Mouse (Mus musculus) forebrain, postnatal 0 days (tissue): ENCODE measurements at regions not wholly inside any gene's neighbourhood (a gene's known extent, or its start where the extent isn't known, plus 50 kb on each side); places are given as distances from the start of the nearest gene placed in this dataset.

Experiments used
- ATAC-seq: fragments of 200-750 bp; cut with Nextera tagmentation; 2 replicates; pipeline ENCODE4 v1.8.0; 2017; ENCODE audit warnings: mild to moderate bottlenecking, moderate library complexity
- DNase-seq: peaks from one replicate; pipeline ENCODE4 v3.0.0-alpha.2; 2015
- H3K27ac ChIP-seq: fragments of 300-500 bp; sonication (generic); 2 replicates; pipeline ENCODE4 v1.5.1; 2014; ENCODE audit warnings: low read depth, mild to moderate bottlenecking, antibody characterized with exemption, low read length, moderate library complexity, mixed read lengths
- H3K27me3 ChIP-seq: fragments of 300-500 bp; sonication (generic); 2 replicates; pipeline ENCODE4 v1.6.1; 2014; ENCODE audit warnings: mild to moderate bottlenecking, low read length, mixed read lengths; ENCODE audit not compliant: insufficient read depth
- H3K36me3 ChIP-seq: fragments of 300-500 bp; sonication (generic); 2 replicates; pipeline ENCODE4 v1.6.1; 2014; ENCODE audit warnings: mild to moderate bottlenecking, moderate library complexity; ENCODE audit not compliant: insufficient read depth
- H3K4me1 ChIP-seq: fragments of 300-500 bp; sonication (generic); 2 replicates; pipeline ENCODE4 v1.6.1; 2014; ENCODE audit warnings: antibody characterized with exemption; ENCODE audit not compliant: insufficient read depth
- H3K4me2 ChIP-seq: fragments of 300-500 bp; sonication (generic); 2 replicates; pipeline ENCODE4 v1.6.1; 2014; ENCODE audit warnings: low read depth, mild to moderate bottlenecking, moderate library complexity
- H3K4me3 ChIP-seq: fragments of 300-500 bp; sonication (generic); 2 replicates; pipeline ENCODE4 v1.5.1; 2014; ENCODE audit warnings: low read depth, low read length, mixed read lengths
- H3K9ac ChIP-seq: fragments of 300-500 bp; sonication (generic); 2 replicates; pipeline ENCODE4 v1.6.1; 2014; ENCODE audit warnings: mild to moderate bottlenecking
- H3K9me3 ChIP-seq: fragments of 300-500 bp; sonication (generic); 2 replicates; pipeline ENCODE4 v1.6.1; 2016; ENCODE audit warnings: low read length
- CTCF ChIP-seq: sonication (generic); IDR thresholded peaks from 2 replicates; pipeline ENCODE4 v1.5.1; 2016; ENCODE audit warnings: antibody characterized with exemption, control low read depth, low read depth
- WGBS: fragments of 180-500 bp; shearing (Covaris S2); extraction: QIAGEN DNeasy Blood & Tissue Kit; methylation state at CpG from one replicate; pipeline ENCODE4 v1.1.7; 2014; 5-methylcytosine and 5-hydroxymethylcytosine counted together

GRCm38 (mm10) chr3:130932226-130932625 is 178.0 kb upstream of the Lef1 start:
- Histone ChIP-seq H3K4me3 (no peak overlapping the region), H3K9me3 (no peaks in the 10 kb centered on the region), H3K36me3 (no peaks in the 10 kb centered on the region), H3K27me3 (no peaks in the 10 kb centered on the region), H3K27ac (no peak overlapping the region), H3K4me1 (no peaks in the 10 kb centered on the region), H3K9ac (no peak overlapping the region), H3K4me2 (no peak overlapping the region)
- no peak for TF ChIP-seq CTCF
- ATAC-seq (no peak), DNase-seq (no peak)
- WGBS, result 95% methylated on average over 5 of the region's 5 CpGs

- Histone ChIP-seq H3K27me3 (no peaks in the 10 kb centered on the region), H3K9me3 (no peaks in the 10 kb centered on the region), H3K27ac (no peak overlapping the region), H3K36me3 (no peaks in the 10 kb centered on the region), H3K4me3 (no peak overlapping the region), H3K4me1 (0 out of 2 replicates have a peak, but pooled peaks cover 5% of the 10 kb centered on the region), H3K4me2 (no peak overlapping the region), H3K9ac (no peak overlapping the region)
- no peak; the same call in 1 of the 2 replicates for ATAC-seq
- DNase-seq, result no peak
- TF ChIP-seq CTCF, result no peak
- 58% methylated on average over 5 of the region's 5 CpGs for WGBS
Observed at GRCm38 (mm10) chr3:130925000-130925399, 185.3 kb upstream of the Lef1 start.

GRCm38 (mm10) chr3:130923615-130923958 is 186.7 kb upstream of the Lef1 start:
- no peak overlapping the region; the same call in 1 of the 2 replicates for H3K9ac ChIP-seq
- ATAC-seq (peak; percentile 58), DNase-seq (peak; percentile 26)
- H3K4me3 ChIP-seq, result peak overlapping the region; percentile 14; the same call in 1 of the 2 replicates
- H3K27me3 ChIP-seq, result no peaks in the 10 kb centered on the region
- no peaks in the 10 kb centered on the region for H3K36me3 ChIP-seq
- 0 out of 2 replicates have a peak, but pooled peaks cover 5% of the 10 kb centered on the region for H3K4me1 ChIP-seq
- H3K4me2 ChIP-seq, result peak overlapping the region; percentile 37
- no peak overlapping the region for H3K27ac ChIP-seq
- TF ChIP-seq CTCF, result no peak
- H3K9me3 ChIP-seq, result no peaks in the 10 kb centered on the region
- 12% methylated on average over 8 of the region's 8 CpGs for WGBS

DNA sequence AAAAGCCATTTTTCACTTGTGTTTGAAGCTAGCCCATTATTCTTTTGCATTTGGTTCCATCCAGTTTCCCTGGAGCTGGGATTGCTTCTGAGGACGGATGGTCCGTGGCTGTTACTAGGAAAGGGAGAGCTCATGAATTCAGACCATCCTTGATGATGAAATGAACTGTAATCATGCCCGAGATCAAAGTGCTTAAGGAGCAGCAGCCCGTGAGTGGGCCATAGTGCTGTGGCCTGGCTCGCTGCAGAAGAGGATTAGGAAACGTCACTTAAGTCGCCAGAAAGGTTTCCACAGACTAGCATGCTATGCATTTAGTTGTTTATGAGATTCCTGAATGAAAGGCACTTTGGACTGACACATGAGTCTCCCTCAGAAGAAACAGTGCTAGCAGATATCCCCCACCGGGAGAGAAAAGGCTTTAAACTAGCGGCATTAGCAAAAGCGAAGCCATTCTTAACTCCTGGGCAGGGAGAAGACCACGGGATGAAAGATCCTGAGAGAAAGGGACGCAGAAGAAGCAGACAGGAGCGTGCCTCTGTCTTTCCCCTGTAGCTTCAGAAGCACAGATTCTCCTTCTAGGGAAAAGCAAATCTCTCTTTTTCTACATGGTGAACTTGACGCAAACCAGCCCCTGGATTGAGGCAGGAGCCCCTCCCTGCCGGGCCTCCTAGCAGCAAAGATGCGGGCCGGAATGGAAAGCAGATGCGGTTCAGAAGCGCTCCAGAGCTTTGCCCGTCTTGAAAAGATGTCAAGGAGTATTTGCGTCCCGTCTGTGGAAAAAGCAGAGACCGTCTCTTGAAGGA is 187.3 kb upstream of the Lef1 start:
- H3K9me3 ChIP-seq, result no peaks in the 10 kb centered on the region
- peak overlapping the region; percentile 14; the same call in 1 of the 2 replicates for H3K4me3 ChIP-seq
- no peaks in the 10 kb centered on the region for H3K36me3 ChIP-seq
- 9% methylated on average over 23 of the region's 23 CpGs for WGBS
- no peak overlapping the region for H3K27ac ChIP-seq
- DNase-seq, result no peak
- ATAC-seq, result peak; percentile 12; the same call in 1 of the 2 replicates
- H3K4me2 ChIP-seq, result peak overlapping the region; percentile 37
- H3K27me3 ChIP-seq, result no peaks in the 10 kb centered on the region
- no peak for TF ChIP-seq CTCF
- peak overlapping the region; percentile 14; the same call in 1 of the 2 replicates for H3K9ac ChIP-seq
- 0 out of 2 replicates have a peak, but pooled peaks cover 5% of the 10 kb centered on the region for H3K4me1 ChIP-seq

DNA sequence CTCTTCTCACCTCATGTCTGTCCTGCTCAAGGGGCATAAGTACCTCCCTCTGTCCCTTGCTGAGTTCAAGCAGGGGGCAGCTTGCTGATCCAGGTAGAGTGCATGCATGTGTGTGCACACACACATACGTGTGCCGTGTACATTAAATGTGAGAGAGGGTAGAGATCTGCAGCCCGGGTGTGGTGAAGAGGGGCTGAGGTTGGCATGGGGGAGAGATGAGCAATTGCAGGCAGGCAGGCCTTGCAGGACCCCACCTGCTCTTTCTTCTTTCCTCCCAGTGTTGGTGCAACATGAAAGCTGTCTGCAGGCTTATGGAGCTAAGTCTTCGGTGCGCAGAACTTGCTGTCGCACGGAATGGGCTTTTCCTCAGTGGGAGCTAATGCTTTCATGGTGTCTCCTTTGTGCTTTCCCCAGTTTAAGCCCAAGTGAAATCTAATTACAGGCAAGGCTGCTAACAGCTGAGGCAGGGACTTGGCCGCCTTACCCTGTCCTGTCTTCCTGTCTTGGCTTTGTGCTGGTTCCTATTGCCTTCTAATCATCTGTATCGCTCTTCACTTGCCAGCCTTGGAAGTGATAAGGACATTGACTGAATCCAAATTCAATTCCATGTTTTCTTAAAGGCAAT is 188.5 kb upstream of the Lef1 start:
- H3K27me3 ChIP-seq, result no peaks in the 10 kb centered on the region
- no peaks in the 10 kb centered on the region for H3K9me3 ChIP-seq
- H3K27ac ChIP-seq, result no peak overlapping the region
- no peak overlapping the region for H3K9ac ChIP-seq
- 51% methylated on average over 9 of the region's 9 CpGs for WGBS
- ATAC-seq (peak; percentile 43; the same call in 1 of the 2 replicates), DNase-seq (peak; percentile 23)
- H3K4me3 ChIP-seq, result no peak overlapping the region
- TF ChIP-seq CTCF, result no peak
- no peaks in the 10 kb centered on the region for H3K36me3 ChIP-seq
- H3K4me1 ChIP-seq, result 0 out of 2 replicates have a peak, but pooled peaks cover 5% of the 10 kb centered on the region
- H3K4me2 ChIP-seq, result no peak overlapping the region

DNA sequence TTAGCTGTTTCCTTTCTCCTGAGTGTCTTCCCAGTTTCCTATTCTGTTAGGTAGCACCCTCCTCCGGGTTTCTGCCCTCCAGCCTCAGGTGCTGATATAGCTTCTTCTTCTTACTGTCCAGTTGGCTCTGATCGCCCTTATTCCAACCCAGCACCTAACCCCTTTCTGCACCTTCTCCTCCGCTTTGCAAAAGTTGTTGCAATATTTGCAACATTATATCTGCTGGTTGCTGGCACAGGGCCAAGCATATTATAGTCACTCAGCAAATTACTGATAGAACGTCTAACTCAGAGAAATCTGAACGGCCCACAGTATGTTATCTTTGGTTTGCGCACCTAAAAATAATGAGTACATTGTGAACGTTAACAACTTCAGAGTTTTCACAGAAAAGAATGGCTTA is 183.6 kb upstream of the Rpl34 start:
- no peak for DNase-seq
- H3K27me3 ChIP-seq, result no peaks in the 10 kb centered on the region
- no peak overlapping the region for H3K4me3 ChIP-seq
- TF ChIP-seq CTCF, result no peak
- no peak overlapping the region for H3K27ac ChIP-seq
- no peaks in the 10 kb centered on the region for H3K36me3 ChIP-seq
- no peaks in the 10 kb centered on the region for H3K4me1 ChIP-seq
- H3K9me3 ChIP-seq, result no peaks in the 10 kb centered on the region
- WGBS, result 70% methylated on average over 7 of the region's 7 CpGs
- no peak overlapping the region for H3K9ac ChIP-seq
- no peak for ATAC-seq
- no peak overlapping the region for H3K4me2 ChIP-seq

DNA sequence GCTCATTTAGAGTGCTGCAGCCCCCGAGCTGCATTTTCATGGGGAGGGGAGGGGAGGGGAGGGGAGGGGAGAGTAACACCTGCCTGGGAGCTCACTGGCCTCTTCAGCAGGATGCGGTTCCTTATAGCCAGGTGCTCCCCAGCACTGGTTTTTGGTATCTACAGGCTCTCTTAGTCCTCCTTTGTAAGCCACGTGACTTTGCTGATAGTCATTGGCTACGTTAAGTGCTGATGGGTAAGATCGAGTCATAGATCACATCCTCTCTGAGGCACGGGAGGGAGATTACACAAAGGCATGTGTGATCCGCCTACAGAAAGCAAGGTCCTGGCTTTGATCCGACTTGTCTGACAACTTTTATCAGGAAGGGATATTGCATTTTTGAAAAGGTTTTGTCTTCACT is 174.9 kb upstream of the Rpl34 start:
- WGBS, result 69% methylated on average over 8 of the region's 8 CpGs
- Histone ChIP-seq H3K9ac (no peak overlapping the region), H3K4me1 (no peaks in the 10 kb centered on the region), H3K4me2 (no peak overlapping the region), H3K27ac (no peak overlapping the region), H3K9me3 (no peaks in the 10 kb centered on the region), H3K27me3 (no peaks in the 10 kb centered on the region), H3K4me3 (no peak overlapping the region), H3K36me3 (no peaks in the 10 kb centered on the region)
- TF ChIP-seq CTCF, result no peak
- ATAC-seq (no peak), DNase-seq (no peak)
